Mouse (Mus musculus) cerebellum, adult 2 months (tissue): ENCODE data around the gene Pdxk.

Experiments used
- CTCF ChIP-seq: fragments of 200-500 bp; IDR thresholded peaks from 2 replicates; pipeline ENCODE4 v1.5.1; 2011; ENCODE audit warnings: low read depth, mild to moderate bottlenecking, control low read depth, low read length, moderate library complexity, borderline replicate concordance; ENCODE audit not compliant: insufficient read depth
- POLR2A ChIP-seq: fragments of 200-500 bp; IDR thresholded peaks from 2 replicates; pipeline ENCODE4 v1.6.1; 2011; ENCODE audit warnings: low read length, control low read depth, borderline replicate concordance; ENCODE audit not compliant: insufficient read depth

DNA sequence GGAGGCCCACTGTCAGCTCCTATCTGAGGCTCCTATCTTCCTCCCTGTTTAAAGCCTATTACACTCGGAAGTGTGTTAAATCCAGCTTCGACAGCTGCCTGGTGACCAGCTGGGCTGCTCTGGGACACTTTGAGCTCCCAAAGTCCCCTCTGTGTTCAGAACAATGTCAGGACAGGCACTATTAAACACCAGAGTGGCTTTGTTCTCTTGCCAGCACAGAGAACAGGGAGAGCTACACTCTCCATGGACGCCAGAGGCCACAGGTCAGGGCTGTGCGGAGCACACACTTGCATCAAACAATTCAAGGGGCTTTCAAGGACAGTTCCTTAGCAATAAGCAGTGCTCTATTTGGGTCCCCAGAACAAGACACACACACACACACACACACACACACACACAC is 12.1 kb downstream of the Pdxk start:
- TF ChIP-seq CTCF: no peak
- TF ChIP-seq POLR2A: no peak
